Mouse (Mus musculus): Measurements from ENCODE around the gene Gnas.

- TF ChIP-seq CTCF (conservative IDR thresholded peaks at IDR 0.05; ENCODE audit: insufficient read depth, insufficient read length, low read depth, low read length) = no peak
- TF ChIP-seq POLR2A (IDR thresholded peaks at IDR 0.05; ENCODE audit: low read depth, low read length) = no peak
Observed at GRCm38 (mm10) chr2:174273961-174274360, 10.2 kb upstream of the Gnas start.

Measured in kidney, adult 2 months (tissue).